Mouse (Mus musculus) R1 (cell line): ENCODE measurements at regions not wholly inside any gene's neighbourhood (a gene's known extent, or its start where the extent isn't known, plus 50 kb on each side); places are given as distances from the start of the nearest gene placed in this dataset.

Source experiments
- DNase-seq: peaks from one replicate; pipeline ENCODE4 v3.0.0-alpha.2; 2018; ENCODE audit warnings: low read depth, low spot score

- no peak for DNase-seq
Measured at GRCm38 (mm10) chr6:94340546-94340945, 56.8 kb upstream of the Magi1 start.

- no peak for DNase-seq
Measured at GRCm38 (mm10) chr6:94336168-94336567, 52.5 kb upstream of the Magi1 start.
